Mouse (Mus musculus): ENCODE data around the gene Rap1gap2.

- TF ChIP-seq POLR2A (IDR thresholded peaks at IDR 0.05; ENCODE audit: borderline replicate concordance, extremely low read depth, low read depth, low read length) (no peak), CTCF (IDR thresholded peaks at IDR 0.05; ENCODE audit: insufficient read depth, low read length) (no peak)
These were observed 59.1 kb downstream of the Rap1gap2 start for GRCm38 (mm10) chr11:74551568-74551967.
